In the genomic region with DNA sequence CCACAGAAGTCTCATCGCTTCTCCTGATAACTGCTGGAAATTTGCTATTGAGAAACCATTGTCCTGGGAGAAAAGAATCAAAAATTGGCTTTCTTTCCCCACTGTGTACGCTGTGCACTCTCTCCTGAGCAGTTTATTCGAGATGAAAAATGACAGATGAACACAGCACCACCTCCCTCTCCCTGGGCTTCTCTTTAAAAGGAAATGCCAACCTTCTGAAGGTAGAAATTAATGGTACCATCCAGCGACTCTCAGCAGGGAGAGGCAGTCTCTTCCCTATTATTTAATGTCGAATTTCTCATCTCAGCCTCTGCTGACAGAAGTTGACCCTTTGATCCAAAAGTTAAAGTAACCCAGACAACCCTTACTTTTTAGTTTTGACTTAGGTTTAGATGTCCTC, we compare ENCODE assay signal across 13 mouse cellular contexts. TPM values are rescaled to one million over a fixed set of nuclear protein-coding genes. Genes with fewer than 3 reads are reported as not detected.
"Had no signal": no experiment of that assay in that cellular context is flagged by ENCODE, and none has a peak within 500 bp of the region (broad histone marks: within the 10 kb centered on the region; RNA-seq: fewer than 3 reads in every experiment).

No protein-coding gene starts in this region.

- DNase-seq: kidney, adult 18-20 months; liver; liver, embryonic 13.5 days; liver, postnatal 0 days; right cerebral cortex, postnatal 4 days; spleen, adult 18-20 months; thymus, postnatal 36 days had no signal

- H3K4me3 ChIP-seq: layer of hippocampus, adult 2 months; limb, embryonic 12.5 days; liver, embryonic 13.5 days; lung, embryonic 15.5 days; neural tube, embryonic 12.5 days; stomach, embryonic 15.5 days had no signal

- H3K9me3 ChIP-seq: limb, embryonic 12.5 days; liver, embryonic 13.5 days; lung, embryonic 15.5 days; neural tube, embryonic 12.5 days; stomach, embryonic 15.5 days had no signal

- H3K4me1 ChIP-seq: limb, embryonic 12.5 days; liver, embryonic 13.5 days; lung, embryonic 15.5 days had no signal

- H3K27me3 ChIP-seq: liver, embryonic 13.5 days; lung, embryonic 15.5 days; neural tube, embryonic 12.5 days; stomach, embryonic 15.5 days had no signal

- H3K27ac ChIP-seq: layer of hippocampus, adult 2 months; limb, embryonic 12.5 days; liver, embryonic 13.5 days; lung, embryonic 15.5 days; neural tube, embryonic 12.5 days; stomach, embryonic 15.5 days had no signal

- H3K4me2 ChIP-seq: limb, embryonic 12.5 days; liver, embryonic 13.5 days; lung, embryonic 15.5 days; neural tube, embryonic 12.5 days; stomach, embryonic 15.5 days had no signal

- H3K36me3 ChIP-seq: limb, embryonic 12.5 days; liver, embryonic 13.5 days; lung, embryonic 15.5 days; neural tube, embryonic 12.5 days; stomach, embryonic 15.5 days had no signal

- H3K9ac ChIP-seq: limb, embryonic 12.5 days; liver, embryonic 13.5 days; liver, postnatal 0 days; lung, embryonic 15.5 days; neural tube, embryonic 12.5 days; stomach, embryonic 15.5 days had no signal

RNA-seq across cellular contexts. Expression of gene Gm49358, which starts 5.4 kb away (rescaled TPM):
- polyA plus RNA-seq: limb, embryonic 12.5 days; liver, embryonic 13.5 days; liver, postnatal 0 days; lung, embryonic 15.5 days; neural tube, embryonic 12.5 days; stomach, embryonic 15.5 days; thymus, postnatal 0 days had no signal
